Mouse (Mus musculus) cerebellum, adult 9-10 months (tissue): ENCODE measurements around the gene Mindy3.
"Not testable (repeated sequence)": the region's sequence is repeated elsewhere in the genome, so short reads cannot be mapped to it uniquely, and the experiment has no call there.

Source experiments
- DNase-seq: peaks from one replicate; pipeline ENCODE4 v3.0.0; 2022

Mindy3 gene

DNA sequence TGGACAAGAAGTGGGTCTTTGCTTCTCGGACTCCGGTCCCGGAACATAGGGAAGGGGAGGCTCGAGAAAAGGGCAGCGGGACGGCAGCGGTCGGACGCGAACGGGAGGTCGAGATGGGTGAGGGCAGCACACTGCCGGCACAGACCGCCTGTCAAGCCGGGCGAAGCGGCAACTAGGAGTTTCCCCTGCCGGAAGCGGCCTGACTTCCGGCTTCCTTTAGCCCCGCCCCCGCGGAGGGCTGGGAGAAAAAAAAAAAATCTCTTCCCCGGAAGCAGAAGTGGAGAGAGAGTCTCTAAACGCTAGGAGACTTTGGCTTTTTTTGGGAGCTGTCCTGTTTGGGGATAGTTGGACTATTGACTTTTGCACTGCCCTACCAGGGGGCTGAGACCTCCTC lies at the start of gene Mindy3:
Mindy3 (minus strand) TSS at position 209 of the 394 bp plus-strand sequence.
- DNase-seq: peak; percentile 85

DNA sequence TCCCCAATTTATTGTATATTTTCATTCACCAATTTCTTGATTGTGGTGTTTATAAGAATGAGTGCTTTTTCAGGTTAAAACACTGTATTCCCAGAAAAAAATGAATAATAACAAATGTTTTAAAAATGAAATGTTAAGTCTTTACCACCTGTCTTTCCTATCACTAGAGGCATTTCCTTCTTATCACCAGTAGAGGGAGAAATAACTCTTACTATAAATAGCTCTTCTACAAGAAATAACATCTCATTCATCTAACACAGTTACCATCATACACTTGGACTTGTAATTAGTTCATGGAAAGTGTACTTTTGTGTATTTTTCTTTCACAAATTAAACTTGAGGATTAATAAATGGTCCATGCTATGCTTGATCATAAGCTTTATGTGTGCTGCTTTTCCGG lies 40.5 kb upstream of the Mindy3 start:
- DNase-seq: no peak

DNA sequence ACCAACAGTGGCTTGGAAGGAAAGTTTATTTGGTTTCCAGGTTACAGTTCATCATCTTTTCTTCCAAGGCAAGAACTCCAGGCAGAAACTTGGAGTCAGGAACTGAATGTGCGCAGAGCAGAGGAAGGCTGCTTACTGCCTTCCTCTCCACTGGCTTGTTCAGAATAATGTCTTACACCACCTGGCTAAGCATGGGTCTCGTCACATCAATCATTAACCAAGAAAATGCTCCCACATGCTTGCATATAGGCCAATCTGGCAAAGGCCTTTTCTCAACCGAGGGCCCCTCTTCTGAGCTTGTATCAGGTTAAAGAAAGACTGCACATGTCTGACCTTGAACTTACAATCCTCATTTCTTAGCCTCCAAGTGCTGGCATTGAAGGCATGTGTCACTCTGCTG lies 30.8 kb upstream of the Mindy3 start:
- no peak for DNase-seq

DNA sequence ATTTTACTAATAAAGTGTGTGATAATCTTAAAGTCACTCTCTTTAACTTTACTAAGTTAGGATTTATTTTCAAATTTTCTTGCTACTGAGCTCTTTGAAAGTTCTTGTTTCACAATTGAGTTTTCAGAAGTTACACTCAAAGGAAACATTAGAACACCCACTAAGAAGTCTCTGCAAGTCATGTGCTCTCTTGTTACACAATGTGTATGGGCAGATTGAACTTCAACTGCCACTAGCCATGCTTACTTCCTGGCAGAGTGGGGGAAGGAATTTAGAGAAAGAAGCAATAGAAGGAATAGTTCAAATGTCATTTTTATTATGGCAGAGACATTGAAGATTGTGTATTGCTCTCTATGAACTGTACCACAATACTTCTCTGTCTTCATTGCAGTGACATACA lies 20.9 kb upstream of the Mindy3 start:
- DNase-seq: no peak

DNA sequence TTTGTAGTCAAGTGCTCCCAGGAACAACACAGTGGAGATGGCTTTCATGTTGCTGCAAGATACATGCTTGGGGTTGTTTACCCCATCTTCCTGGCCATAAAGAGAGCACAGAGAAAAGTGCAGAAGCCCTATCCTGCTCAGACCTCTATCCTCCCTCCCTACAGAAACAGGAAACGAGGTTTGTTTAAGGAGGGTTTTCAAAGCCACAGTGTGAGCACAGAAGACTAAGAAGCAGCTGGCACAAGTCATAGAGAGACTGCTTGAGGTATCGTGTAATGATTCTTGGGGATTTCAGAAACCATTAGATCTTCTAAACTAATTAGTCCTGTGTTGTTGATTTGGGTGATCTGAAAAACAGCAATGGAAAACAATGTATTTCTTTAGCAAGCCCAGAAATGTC lies 20.3 kb upstream of the Mindy3 start:
- DNase-seq: no peak

DNA sequence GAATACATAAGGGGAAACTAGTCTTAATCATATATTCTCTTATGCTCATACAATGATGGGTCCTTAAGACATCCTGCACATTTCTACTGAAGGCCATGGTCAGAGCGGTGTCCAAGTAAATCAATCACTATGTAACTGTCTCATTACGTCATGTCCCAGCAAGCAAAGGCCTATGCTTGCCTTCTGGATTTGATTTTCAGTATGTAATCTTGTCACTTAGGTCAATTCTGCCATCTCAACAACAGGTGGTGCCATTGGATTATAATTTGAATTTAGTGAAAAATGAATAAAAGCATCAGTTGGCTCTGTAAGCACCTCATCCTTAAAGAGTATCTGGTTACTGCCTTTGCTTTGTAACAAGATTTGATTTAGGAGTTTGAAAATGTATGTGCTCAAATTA lies 18.9 kb upstream of the Mindy3 start:
- DNase-seq: no peak

DNA sequence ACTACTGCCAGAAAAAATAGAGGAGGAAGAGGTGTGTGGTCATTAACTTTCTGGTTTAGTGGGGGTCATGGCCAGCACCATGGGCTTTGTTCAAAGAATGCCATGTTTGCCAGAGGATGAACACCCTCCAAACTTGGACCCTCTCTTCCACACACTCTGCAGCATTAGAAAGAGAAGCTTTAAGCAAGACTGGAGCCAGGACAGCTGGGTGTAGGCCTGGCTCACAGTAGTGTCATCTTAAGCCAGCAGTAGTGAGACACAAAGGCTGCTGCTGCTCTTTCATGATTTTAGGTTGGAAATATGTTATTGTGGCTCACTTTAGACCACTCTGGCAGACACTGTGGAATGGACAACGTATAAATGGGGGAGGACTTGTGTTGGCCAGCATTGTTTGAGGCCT lies 12.8 kb upstream of the Mindy3 start:
- no peak for DNase-seq

DNA sequence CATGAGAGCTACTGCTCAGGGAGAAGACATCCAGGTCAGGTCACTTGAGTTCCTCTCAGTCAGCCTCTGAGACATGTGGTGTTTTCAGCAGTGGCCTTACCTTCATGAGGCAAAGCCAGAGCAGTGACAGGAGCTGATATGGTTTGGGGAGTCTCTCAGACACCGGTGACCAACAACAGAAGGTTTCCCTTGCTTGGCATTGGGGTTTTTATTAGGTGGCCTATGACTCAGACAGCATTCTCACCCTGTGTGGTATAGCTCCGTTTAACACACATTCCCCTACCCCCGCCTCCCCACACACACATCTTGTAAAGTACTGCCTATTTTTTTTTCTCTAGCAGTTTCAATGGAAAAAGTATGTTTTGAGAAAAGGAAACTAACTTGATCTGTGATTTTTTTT lies 5.1 kb upstream of the Mindy3 start:
- DNase-seq: no peak

DNA sequence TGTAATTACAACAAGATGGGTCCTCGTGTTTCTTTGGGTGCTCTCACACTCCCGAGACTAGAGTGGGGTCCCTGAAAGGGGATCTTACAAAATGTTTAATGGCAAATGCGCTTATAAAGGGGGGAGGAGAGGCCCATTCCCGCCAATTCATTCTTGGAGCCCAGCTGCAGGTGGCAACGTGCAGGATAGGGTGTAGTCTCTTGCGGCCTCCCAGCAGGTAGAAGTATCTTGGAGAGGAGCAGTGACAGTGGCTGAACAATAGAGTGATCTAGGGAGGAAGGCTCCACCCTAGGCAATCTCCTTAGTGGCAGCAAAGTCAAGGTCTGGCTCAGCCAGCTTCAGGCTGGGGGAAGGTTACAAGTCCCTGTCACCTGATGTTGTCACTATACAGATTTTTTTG lies 4.2 kb upstream of the Mindy3 start:
- not testable (repeated sequence) for DNase-seq

DNA sequence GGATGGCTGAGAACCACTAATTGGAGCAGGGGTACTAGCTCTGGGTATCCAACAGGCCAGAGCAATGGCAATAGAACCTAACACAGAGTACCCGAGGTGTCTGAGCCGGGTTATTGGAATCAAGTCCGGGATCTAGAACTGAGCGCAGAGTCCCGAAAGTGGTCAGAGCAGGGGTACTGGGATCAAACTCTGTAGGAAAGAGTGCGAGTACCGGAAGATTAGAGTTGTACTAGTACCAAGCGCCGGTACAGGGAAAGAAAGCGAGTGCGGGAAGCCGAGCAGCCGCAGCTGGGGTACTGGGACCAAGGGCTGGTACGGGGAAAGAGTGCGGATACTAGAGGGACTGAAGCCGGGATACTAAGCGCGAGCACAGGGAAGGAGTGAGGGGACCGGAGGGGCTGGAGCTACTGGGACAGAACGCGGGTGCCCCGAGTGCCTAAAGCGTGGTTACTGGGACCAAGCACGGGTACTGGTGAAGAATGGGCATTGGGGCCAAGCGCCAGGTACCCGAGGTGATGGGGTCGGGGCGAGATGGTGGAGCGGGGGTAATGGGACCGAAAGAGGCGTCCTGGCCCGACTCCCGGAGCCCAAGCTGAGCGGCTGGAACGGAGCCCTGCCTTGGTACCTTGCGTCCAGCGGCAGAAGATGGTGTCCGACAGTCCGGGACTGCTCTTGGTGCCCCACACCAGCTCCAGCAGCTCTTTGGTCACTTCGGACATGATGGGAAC lies 572 bp downstream of the Mindy3 start:
- DNase-seq: no peak

DNA sequence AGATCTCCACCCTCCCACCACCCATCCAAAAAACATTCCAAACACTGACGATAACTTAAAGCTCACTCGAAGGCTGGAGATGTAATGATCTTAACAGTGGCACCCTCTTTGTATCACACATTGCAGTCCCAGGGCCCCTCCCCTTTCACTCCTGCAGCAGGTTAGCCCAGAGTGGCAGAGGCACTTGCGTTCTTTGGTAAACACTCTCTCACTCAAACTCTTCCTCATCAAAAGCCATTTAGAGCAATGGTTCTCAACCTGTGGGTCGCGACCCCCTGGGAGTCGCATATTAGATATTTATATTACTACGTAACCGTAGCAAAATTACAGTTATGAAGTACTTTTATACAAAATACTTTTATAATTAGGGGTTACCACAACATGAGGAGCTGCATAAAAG lies 1.1 kb downstream of the Mindy3 start:
- no peak for DNase-seq

DNA sequence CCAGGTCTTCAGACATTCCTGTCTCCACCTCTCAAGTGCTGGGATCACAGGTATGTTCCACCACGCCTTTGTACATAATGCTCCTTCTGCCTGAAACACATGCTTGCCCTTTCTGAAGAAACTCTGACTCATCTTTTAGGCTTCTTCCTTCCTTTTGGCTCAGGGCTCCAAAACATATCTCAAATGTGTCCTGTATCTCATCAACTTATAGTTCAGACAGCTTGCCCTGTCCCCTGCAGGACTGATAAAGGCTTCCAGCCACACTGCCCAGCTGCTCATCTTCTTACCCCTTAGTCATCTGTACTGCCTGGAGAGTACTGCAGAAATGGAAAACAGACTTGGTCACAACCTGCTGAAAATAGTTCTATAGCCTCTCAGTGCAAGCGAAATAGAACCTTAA lies 7.0 kb downstream of the Mindy3 start:
- DNase-seq: no peak

DNA sequence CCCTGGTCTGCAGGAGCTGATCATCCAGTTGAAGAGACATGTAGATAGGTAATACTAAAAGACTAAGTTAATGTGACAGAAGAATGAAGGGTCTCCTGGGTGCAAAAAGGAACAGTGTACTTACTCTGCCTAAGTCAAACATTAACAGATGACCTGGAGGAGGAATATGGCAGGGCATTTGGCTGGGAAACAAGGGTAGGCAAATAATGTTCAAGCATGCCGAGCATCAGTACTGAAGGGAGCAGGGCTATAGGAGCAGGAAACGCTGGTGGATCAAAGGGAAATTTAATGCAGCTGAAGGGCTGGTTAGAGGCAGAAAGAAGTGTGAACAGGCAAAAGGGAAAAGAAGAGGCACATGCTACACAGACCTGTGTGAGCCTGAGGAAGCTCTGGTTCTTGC lies 8.1 kb downstream of the Mindy3 start:
- no peak for DNase-seq

DNA sequence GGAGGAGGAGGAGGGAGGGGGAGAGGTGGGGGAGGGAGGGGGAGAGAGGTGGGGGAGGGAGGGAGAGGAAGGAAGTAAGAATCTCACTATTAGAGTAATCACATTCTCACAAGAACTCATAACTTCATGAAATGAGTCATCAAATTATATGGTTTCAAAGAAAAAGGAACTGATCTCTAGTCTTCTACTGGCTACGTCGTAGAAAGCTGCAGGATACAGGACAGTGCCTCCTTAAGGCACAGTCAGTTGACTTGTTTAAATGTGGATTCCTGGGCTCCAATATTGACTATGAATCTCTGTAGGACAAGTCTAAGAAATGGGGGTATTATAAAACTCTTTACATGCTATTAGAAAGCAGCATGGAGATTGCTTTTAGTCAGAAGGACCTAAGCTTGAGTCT lies 12.5 kb downstream of the Mindy3 start:
- DNase-seq: no peak

DNA sequence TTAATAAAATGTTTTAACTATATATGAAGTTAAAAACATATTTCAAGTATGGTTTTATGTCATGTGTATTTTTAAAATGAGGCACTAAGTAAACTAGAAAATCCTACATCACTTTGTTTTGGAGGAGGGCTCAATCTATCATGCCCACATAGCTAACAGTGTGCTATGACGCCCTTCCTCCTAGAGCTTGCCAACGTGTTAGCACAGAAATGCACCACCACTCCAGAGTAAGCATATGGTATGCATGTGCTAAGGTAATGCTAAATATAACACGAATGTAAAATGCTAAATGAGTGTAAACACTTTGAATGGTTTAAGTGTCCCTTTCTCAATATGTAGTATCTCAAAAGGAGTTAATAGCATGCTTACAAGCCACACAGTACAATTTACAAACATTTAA lies 16.8 kb downstream of the Mindy3 start:
- no peak for DNase-seq

DNA sequence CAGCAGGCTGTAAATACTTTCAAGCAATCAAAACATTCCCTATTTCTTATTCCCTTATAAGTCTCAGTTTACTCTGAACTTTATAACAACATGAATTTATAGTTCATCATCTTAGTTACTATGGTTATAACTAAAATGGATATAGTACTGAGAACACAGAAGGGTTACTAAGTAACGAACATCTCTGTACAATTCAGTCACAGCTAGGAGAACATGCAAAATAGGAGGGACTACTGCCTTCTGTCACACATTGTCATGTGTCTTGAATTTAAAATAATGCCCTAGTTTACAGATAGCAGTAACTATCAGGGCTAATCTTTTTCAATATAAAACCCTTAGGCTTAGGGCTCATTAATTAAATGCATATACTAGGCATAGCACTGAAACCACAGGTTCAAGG lies 18.1 kb downstream of the Mindy3 start:
- DNase-seq: no peak

DNA sequence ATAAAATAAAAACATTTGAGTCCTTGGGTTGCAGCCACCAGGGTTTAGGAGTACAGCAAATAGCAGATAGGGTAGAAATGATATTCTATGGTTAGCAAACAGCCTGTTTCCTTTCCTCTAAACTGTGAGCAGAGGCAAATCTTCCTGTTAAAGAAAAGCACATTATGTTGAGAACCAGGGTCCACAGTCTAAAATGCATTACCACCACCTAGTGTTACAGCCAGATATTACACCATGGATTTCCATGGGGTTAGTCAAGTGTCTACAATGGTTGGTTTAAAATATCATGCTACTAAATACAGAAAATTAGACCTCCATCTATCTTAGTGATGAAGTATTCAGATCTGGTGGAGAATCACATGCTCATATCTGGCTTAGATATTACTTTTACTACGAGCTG lies 30.2 kb downstream of the Mindy3 start:
- DNase-seq: peak; percentile 29

DNA sequence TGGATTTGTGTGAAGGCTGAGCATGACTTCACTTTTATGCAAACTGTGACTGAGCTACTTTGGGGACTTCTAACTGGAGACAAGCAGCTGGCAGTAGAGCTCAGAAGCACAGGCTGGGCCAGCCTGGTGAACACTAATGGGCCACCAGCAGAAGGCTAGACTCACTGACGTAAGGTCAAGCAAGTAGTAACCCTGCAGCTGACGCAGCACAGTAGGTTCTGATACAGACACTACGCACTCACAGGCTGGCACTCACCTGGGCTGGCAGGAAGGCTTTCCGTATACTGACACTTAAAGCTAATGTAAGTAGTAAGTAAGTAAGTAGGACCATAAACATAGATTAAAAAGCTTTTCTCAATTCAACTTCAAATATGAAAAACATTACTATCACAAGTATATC lies 30.7 kb downstream of the Mindy3 start:
- DNase-seq: no peak

DNA sequence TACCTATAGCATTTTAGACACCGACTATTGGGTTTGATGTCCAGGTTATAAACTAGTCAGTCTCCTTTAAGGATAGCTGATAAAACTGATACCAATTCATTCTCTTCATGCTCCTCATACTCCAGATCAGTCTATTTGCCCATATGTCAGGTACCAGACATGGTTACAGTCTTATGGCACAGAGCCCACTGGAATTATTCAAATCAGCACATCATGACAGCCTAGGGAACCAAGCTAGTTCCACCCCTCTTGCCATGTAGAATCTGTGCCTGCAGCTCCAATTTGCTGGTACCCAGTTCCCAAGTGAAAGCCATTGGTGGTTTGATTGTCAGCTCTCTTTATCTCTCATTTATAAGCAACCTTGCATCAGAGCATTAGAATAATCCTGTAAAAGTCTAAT lies 34.9 kb downstream of the Mindy3 start:
- DNase-seq: no peak

DNA sequence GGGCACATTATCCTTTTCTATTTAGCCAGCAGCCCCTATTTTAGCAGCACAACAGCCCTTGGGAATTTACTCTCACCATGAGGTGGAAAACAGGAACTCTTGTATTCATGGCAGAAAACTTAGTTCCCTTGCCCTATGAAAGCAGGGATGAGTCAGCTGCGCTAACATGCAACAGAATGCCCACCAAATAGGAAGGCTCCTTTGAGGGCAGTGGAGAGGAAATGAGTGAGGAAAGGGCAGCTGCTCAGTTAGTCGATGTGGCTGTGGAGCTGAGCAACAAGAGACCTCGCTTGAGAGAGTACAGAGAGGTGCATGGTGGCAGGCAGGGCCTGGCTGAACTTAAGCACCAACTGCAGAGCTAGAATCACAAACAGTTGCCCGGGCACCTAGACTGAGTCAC lies 36.6 kb downstream of the Mindy3 start:
- DNase-seq: no peak

DNA sequence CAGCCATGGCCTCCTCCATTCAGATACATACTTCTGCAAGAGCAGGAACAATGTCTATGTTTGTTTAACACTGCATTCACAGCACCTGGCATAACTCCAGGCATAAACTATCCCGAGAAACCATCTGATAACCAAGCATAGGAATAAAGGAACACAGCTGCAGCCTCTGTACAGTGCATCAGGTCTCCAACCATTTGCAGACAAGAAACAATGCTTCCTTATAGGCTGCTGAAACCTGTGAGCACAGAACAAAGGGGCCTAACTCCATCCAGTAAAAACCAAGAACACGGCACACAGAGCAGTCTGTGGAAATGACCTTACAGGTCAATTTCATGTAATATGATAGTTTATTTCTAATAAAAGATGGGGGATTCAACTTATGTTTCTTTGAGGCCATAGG lies 39.0 kb downstream of the Mindy3 start:
- no peak for DNase-seq

DNA sequence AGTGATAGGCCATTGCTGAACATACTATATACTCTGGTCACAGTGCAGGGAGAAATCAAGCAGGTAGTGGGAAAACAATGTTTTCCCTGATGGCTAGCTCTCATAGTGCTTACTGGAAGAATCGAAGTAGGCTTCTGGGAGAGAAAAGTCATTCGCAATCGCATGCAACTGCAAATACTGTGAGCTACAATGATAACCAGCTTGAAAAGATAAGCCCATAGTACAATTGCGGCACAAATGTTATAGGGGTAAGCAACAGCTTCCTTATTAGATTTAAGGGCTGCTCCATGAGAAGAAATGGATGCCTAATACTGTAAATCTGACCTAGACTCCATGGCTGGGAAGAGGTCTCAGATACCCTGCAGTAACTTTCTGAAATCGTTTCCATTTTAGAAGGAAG lies 40.7 kb downstream of the Mindy3 start:
- no peak for DNase-seq

DNA sequence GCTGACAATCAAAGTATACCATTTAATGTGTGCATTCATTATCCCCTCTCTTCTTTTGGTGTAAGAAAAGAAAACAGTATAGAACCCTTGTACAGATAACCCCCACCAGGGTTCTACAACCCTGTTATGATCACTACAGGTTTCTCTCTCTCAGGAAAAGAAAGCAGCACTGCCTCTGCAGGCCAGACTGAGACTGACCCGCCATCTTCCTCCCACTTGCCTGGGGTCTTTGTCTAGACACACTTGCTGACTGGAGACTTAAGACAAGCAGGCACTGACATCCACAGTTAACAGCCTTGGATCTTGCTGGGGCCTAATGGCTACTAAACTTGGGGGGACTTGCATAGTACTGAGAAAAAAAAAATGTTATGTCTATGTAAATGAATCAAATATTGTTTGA lies 42.2 kb downstream of the Mindy3 start:
- no peak for DNase-seq

DNA sequence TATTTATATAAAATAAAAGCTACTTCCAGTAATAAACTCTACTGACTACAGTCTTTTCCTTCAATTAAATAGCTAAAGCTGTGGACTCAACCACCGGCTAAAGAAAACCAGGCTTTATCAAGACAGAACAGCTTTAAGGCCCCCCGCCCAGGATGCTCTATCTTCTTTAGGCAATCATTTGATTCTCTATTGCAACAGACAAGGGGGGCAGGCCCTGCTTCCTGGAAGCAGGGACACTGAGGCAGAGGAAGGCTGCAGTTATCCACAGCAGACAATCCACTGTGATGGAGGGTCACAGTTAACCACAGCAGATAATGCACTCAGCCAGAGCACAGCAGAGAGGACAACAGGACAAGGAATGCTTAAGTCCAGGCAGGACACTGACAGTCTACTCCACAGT lies 46.4 kb downstream of the Mindy3 start:
- DNase-seq: no peak

DNA sequence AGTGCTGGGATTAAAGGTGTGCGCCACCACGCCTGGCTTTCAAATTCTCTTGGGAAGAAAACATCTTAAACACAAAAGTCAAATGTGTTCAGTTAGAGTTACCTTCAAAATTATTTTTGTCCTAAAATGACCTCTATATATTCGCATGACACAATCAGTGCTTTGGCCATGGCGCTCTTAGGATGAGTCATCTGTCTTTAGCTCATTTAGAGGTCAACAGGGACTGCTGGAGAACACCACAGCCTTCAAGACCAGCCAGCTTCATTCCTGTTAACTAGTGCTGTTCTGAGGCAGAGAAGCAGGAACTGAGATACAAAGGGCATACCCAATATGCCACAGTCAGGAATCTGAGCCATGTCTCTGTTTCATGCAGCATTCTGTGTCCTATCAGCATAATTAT lies 47.9 kb downstream of the Mindy3 start:
- DNase-seq: no peak

DNA sequence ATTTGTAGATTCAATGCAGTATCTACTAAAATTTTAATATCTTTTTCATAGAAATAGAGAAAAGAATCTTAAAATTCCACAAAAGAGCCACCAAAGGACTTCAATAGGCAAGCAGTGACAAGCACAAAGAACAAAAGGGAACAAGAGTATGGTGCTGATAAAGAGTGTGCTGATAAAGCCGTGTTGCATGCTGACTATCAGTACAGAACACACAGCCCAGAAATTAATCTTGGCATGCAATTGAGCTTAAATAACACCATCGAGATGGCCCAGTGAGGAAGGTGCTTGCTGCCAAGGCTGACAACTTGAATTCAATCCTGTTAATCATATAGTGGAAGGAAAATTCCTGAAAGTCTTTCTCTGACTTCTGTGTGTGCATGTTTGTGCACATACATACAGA lies 50.8 kb downstream of the Mindy3 start:
- no peak for DNase-seq
